Comparison of ENCODE assay signal across 8 mouse cellular contexts in the genomic region with DNA sequence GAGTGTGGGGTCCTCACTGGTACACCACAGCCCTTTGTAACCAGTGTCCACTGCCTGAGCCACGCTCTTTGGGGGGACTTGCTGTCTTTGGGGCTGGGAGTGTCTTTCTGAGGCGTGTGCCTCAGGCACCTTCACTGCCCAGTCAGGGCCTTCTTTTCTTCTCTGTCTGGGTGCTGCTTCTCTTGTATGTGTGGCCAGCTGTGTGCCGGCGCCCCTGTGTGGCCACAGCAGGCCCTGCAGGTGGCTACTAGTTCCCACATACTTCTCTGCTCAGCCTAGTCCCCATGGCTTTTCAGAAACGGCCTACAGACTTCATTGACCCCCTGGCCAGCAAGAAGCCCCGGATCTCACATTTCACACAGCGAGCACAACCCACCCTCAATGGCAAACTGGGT. TPM values are rescaled to one million over a fixed set of nuclear protein-coding genes. Genes with fewer than 3 reads are reported as not detected.
DNase-seq lines count a peak whose midpoint lies in the region; ATAC-seq and TF ChIP-seq lines count a peak whose summit lies in the region.

No protein-coding gene starts in this region.

- H3K27me3 ChIP-seq in heart, embryonic 16.5 days (ENCODE audit: control insufficient read depth, insufficient read depth, low read length), result no peaks in the 10 kb centered on the region
- H3K27me3 ChIP-seq in kidney, postnatal 0 days (ENCODE audit: insufficient read depth, low read length), result no peaks in the 10 kb centered on the region
- no peaks in the 10 kb centered on the region for H3K27me3 ChIP-seq in stomach, embryonic 14.5 days (ENCODE audit: control insufficient read depth, insufficient read depth, low read length)

- H3K4me3 ChIP-seq in heart, embryonic 16.5 days (ENCODE audit: low read length), result no peak overlapping the region
- H3K4me3 ChIP-seq in kidney, postnatal 0 days (replicated peaks; ENCODE audit: low read depth, low read length), result no peak overlapping the region
- no peak overlapping the region for H3K4me3 ChIP-seq in stomach, embryonic 14.5 days (ENCODE audit: low read depth, low read length)

- H3K9me3 ChIP-seq in heart, embryonic 16.5 days (replicated peaks; ENCODE audit: control insufficient read depth, low read length), result no peaks in the 10 kb centered on the region
- no peaks in the 10 kb centered on the region for H3K9me3 ChIP-seq in kidney, postnatal 0 days (replicated peaks; ENCODE audit: low read length)
- no peaks in the 10 kb centered on the region for H3K9me3 ChIP-seq in stomach, embryonic 14.5 days (ENCODE audit: control insufficient read depth, low read depth, low read length)

- H3K27ac ChIP-seq in heart, embryonic 16.5 days (ENCODE audit: low read length), result no peak overlapping the region
- no peak overlapping the region for H3K27ac ChIP-seq in kidney, postnatal 0 days
- H3K27ac ChIP-seq in stomach, embryonic 14.5 days (ENCODE audit: low read length), result no peak overlapping the region

- peak; percentile 82 for TF ChIP-seq CTCF in kidney, postnatal 0 days (IDR thresholded peaks at IDR 0.05; ENCODE audit: low read depth)

- no peak overlapping the region for H3K9ac ChIP-seq in heart, embryonic 16.5 days (ENCODE audit: low read length)
- H3K9ac ChIP-seq in kidney, postnatal 0 days (ENCODE audit: low read depth, low read length), result 0 out of 2 replicates have a peak overlapping the region, but pooled peaks have one; percentile 5
- H3K9ac ChIP-seq in stomach, embryonic 14.5 days (replicated peaks; ENCODE audit: low read depth, low read length), result no peak overlapping the region

- no peak overlapping the region for H3K4me2 ChIP-seq in heart, embryonic 16.5 days (ENCODE audit: low read depth, low read length)
- no peak overlapping the region for H3K4me2 ChIP-seq in kidney, postnatal 0 days (ENCODE audit: low read length)
- H3K4me2 ChIP-seq in stomach, embryonic 14.5 days (replicated peaks; ENCODE audit: low read depth, low read length), result no peak overlapping the region

- ATAC-seq in heart, embryonic 16.5 days (replicated peaks; ENCODE audit: extremely low read depth, insufficient read depth, low FRiP score), result peak; percentile 65
- ATAC-seq in kidney, postnatal 0 days (replicated peaks; ENCODE audit: low FRiP score, low read depth), result peak; percentile 60; the same call in 1 of the 2 replicates
- ATAC-seq in stomach, embryonic 14.5 days (ENCODE audit: insufficient number of reproducible peaks, insufficient read depth, low FRiP score, low read depth), result peak; percentile 42; the same call in 1 of the 2 replicates

- peaks cover 3% of the 10 kb centered on the region; the same call in 1 of the 2 replicates for H3K4me1 ChIP-seq in heart, embryonic 16.5 days (ENCODE audit: control insufficient read depth, insufficient read depth, low read length)
- H3K4me1 ChIP-seq in kidney, postnatal 0 days (replicated peaks; ENCODE audit: insufficient read depth, low read length), result no peaks in the 10 kb centered on the region
- no peaks in the 10 kb centered on the region for H3K4me1 ChIP-seq in stomach, embryonic 14.5 days (ENCODE audit: control insufficient read depth, insufficient read depth, low read length)

- peaks cover 27% of the 10 kb centered on the region for H3K36me3 ChIP-seq in heart, embryonic 16.5 days (ENCODE audit: control insufficient read depth, insufficient read depth)
- peaks cover 51% of the 10 kb centered on the region for H3K36me3 ChIP-seq in kidney, postnatal 0 days (ENCODE audit: insufficient read depth, low read length)
- peaks cover 64% of the 10 kb centered on the region for H3K36me3 ChIP-seq in stomach, embryonic 14.5 days (ENCODE audit: control insufficient read depth, insufficient read depth, low read length)

- 40% methylated on average over 7 of the region's 7 CpGs for WGBS in heart, embryonic 16.5 days
- 36% methylated on average over 7 of the region's 7 CpGs for WGBS in kidney, postnatal 0 days
- WGBS in stomach, embryonic 14.5 days, result 35% methylated on average over 7 of the region's 7 CpGs

- DNase-seq in gastrocnemius, adult 18-20 months (ENCODE audit: low spot score), result peak; percentile 64
- no peak for DNase-seq in gastrocnemius, postnatal 25 days
- peak; percentile 20 for DNase-seq in MEL-GATA-1-ER (ENCODE audit: extremely low read depth, low read depth)
- peak; percentile 64 for DNase-seq in embryo, embryonic 11 days
- DNase-seq in kidney, postnatal 0 days (ENCODE audit: low spot score), result no peak
- DNase-seq in lung, postnatal 4 days, result peak; percentile 78 to 79

RNA-seq across cellular contexts. Expression of gene Isyna1, which starts 8.9 kb away (rescaled TPM):
- total RNA-seq in gastrocnemius, adult 18-20 months (2021), result 1 to 10 TPM; 2.6 to 3.2 TPM
- total RNA-seq in gastrocnemius, postnatal 25 days (2021), result 10 to 100 TPM in 1 of 2 experiments, 1 to 10 TPM in 1; 4.7 to 10.3 TPM
- 111 and 117 TPM in 2 replicates for polyA plus RNA-seq in heart, embryonic 16.5 days (2015; fragmentation: Nextera tagmentation; extraction: Ambion mirVana)
- polyA plus RNA-seq in kidney, postnatal 0 days (2015; fragmentation: Nextera tagmentation; extraction: Ambion mirVana), result 166 and 169 TPM in 2 replicates
- 81.3 and 82.4 TPM in 2 replicates for polyA plus RNA-seq in stomach, embryonic 14.5 days (2014; fragmentation: Nextera tagmentation; extraction: Ambion mirVana)

RNA-seq across cellular contexts. Expression of gene Ssbp4, which starts 23.4 kb away (rescaled TPM):
- 10 to 100 TPM; 11.6 to 19.4 TPM for total RNA-seq in gastrocnemius, adult 18-20 months (2021)
- 10 to 100 TPM; 15.4 to 20.0 TPM for total RNA-seq in gastrocnemius, postnatal 25 days (2021)
- 68.4 and 69.5 TPM in 2 replicates for polyA plus RNA-seq in heart, embryonic 16.5 days (2015; fragmentation: Nextera tagmentation; extraction: Ambion mirVana)
- polyA plus RNA-seq in kidney, postnatal 0 days (2015; fragmentation: Nextera tagmentation; extraction: Ambion mirVana), result 166 and 188 TPM in 2 replicates
- polyA plus RNA-seq in stomach, embryonic 14.5 days (2014; fragmentation: Nextera tagmentation; extraction: Ambion mirVana), result 121 and 122 TPM in 2 replicates

RNA-seq across cellular contexts. Expression of gene Lrrc25, which starts 30.7 kb away (rescaled TPM):
- under 1 TPM; 0.23 to 0.64 TPM for total RNA-seq in gastrocnemius, adult 18-20 months (2021)
- under 1 TPM; 0.54 to 0.56 TPM for total RNA-seq in gastrocnemius, postnatal 25 days (2021)
- 1.8 and 2.3 TPM in 2 replicates for polyA plus RNA-seq in heart, embryonic 16.5 days (2015; fragmentation: Nextera tagmentation; extraction: Ambion mirVana)
- polyA plus RNA-seq in kidney, postnatal 0 days (2015; fragmentation: Nextera tagmentation; extraction: Ambion mirVana), result 1.9 and 2.8 TPM in 2 replicates
- polyA plus RNA-seq in stomach, embryonic 14.5 days (2014; fragmentation: Nextera tagmentation; extraction: Ambion mirVana), result 1.9 and 2.9 TPM in 2 replicates

RNA-seq across cellular contexts. Expression of gene Ell, which starts 46.0 kb away (rescaled TPM):
- total RNA-seq in gastrocnemius, adult 18-20 months (2021), result 10 to 100 TPM; 12.5 to 21.8 TPM
- total RNA-seq in gastrocnemius, postnatal 25 days (2021), result 10 to 100 TPM in 1 of 2 experiments, 1 to 10 TPM in 1; 8.1 to 19.3 TPM
- 14.0 and 15.4 TPM in 2 replicates for polyA plus RNA-seq in heart, embryonic 16.5 days (2015; fragmentation: Nextera tagmentation; extraction: Ambion mirVana)
- polyA plus RNA-seq in kidney, postnatal 0 days (2015; fragmentation: Nextera tagmentation; extraction: Ambion mirVana), result 14.9 and 17.1 TPM in 2 replicates
- 17.1 and 17.9 TPM in 2 replicates for polyA plus RNA-seq in stomach, embryonic 14.5 days (2014; fragmentation: Nextera tagmentation; extraction: Ambion mirVana)

RNA-seq across cellular contexts. Expression of gene Gdf15, which starts 47.0 kb away (rescaled TPM):
- total RNA-seq in gastrocnemius, adult 18-20 months (2021), result under 1 TPM; 0.16 to 0.21 TPM
- total RNA-seq in gastrocnemius, postnatal 25 days (2021), result under 1 TPM in 1 of 2 experiments, not detected in 1; 0.33 TPM
- 1.2 and 1.6 TPM in 2 replicates for polyA plus RNA-seq in heart, embryonic 16.5 days (2015; fragmentation: Nextera tagmentation; extraction: Ambion mirVana)
- polyA plus RNA-seq in kidney, postnatal 0 days (2015; fragmentation: Nextera tagmentation; extraction: Ambion mirVana), result 3.0 and 3.2 TPM in 2 replicates
- polyA plus RNA-seq in stomach, embryonic 14.5 days (2014; fragmentation: Nextera tagmentation; extraction: Ambion mirVana), result 0.17 and 0.24 TPM in 2 replicates

Comparison
In these comparisons a context has a peak if more than half of its experiments do, and no peak if none do; other contexts are left out.
1. DNase-seq: peak in gastrocnemius, adult 18-20 months (single experiment), MEL-GATA-1-ER (single experiment), embryo, embryonic 11 days (single experiment) and lung, postnatal 4 days (2 of 2); none in gastrocnemius, postnatal 25 days (single experiment) and kidney, postnatal 0 days (single experiment).
2. Peak in every context shown above with its lines, with median percentiles within 50 percentile points of each other: ATAC-seq.